Mouse (Mus musculus) myocyte (in vitro differentiated cells): ENCODE data around the gene Agl. TPM values are rescaled to one million over a fixed set of nuclear protein-coding genes. Genes with fewer than 3 reads are reported as not detected.

Experiments
- H3K27me3 ChIP-seq: one replicate; pipeline ENCODE4 v1.6.1; 2011; ENCODE audit not compliant: control insufficient read depth, insufficient read depth, insufficient read length
- H3K36me3 ChIP-seq: one replicate; pipeline ENCODE4 v1.6.1; 2011; ENCODE audit not compliant: control insufficient read depth, insufficient read depth
- H3K4me2 ChIP-seq: one replicate; pipeline ENCODE4 v1.6.1; 2011; ENCODE audit warnings: low read depth, control low read depth
- H3K4me3 ChIP-seq: one replicate; pipeline ENCODE4 v1.5.1; 2011; ENCODE audit warnings: mild to moderate bottlenecking, control low read depth, moderate library complexity
- H3K79me2 ChIP-seq: one replicate; pipeline ENCODE4 v1.6.1; 2011; ENCODE audit not compliant: control insufficient read depth, insufficient read depth
- H3ac ChIP-seq: one replicate; pipeline ENCODE4 v1.6.1; 2011; ENCODE audit not compliant: control insufficient read depth, insufficient read length
- CEBPB ChIP-seq: IDR thresholded peaks from 2 replicates; pipeline ENCODE4 v1.6.1; 2011; ENCODE audit warnings: mild to moderate bottlenecking, moderate library complexity; ENCODE audit not compliant: poor library complexity, insufficient read depth, severe bottlenecking
- E2F4 ChIP-seq: IDR thresholded peaks from one replicate; pipeline ENCODE4 v1.6.1; 2011; ENCODE audit warnings: mild to moderate bottlenecking, control low read depth, moderate library complexity; ENCODE audit not compliant: insufficient read depth
- MAX ChIP-seq: IDR thresholded peaks from one replicate; pipeline ENCODE4 v1.6.1; 2011; ENCODE audit warnings: low read depth, mild to moderate bottlenecking, control low read depth
- MYOD1 ChIP-seq, 3 experiments: IDR thresholded peaks; one replicate each; pipeline ENCODE4 v1.6.1; 2011; ENCODE audit warnings: control low read depth in 2 of 3, low read depth in 2 of 3, mild to moderate bottlenecking in 2 of 3, moderate library complexity in 1 of 3; ENCODE audit not compliant: insufficient read length in 2 of 3, control insufficient read depth in 1 of 3
- MYOG ChIP-seq, 3 experiments: IDR thresholded peaks; one replicate each; pipeline ENCODE4 v1.6.1; 2011; ENCODE audit warnings: control low read depth in 2 of 3, low read depth in 2 of 3, mild to moderate bottlenecking in 2 of 3; ENCODE audit not compliant: insufficient read length in 2 of 3, control insufficient read depth in 1 of 3, insufficient read depth in 1 of 3
- POLR2A ChIP-seq: IDR thresholded peaks from one replicate; pipeline ENCODE4 v1.6.1; 2011; ENCODE audit warnings: low read depth, mild to moderate bottlenecking, control low read depth, moderate library complexity; ENCODE audit not compliant: insufficient read length
- POLR2AphosphoS2 ChIP-seq: IDR thresholded peaks from one replicate; pipeline ENCODE4 v1.6.1; 2011; ENCODE audit warnings: low read depth, control low read depth; ENCODE audit not compliant: insufficient read length
- REST ChIP-seq: IDR thresholded peaks from one replicate; pipeline ENCODE4 v1.6.1; 2011; ENCODE audit warnings: mild to moderate bottlenecking, control low read depth, moderate library complexity; ENCODE audit not compliant: insufficient read depth, insufficient read length
- SRF ChIP-seq: IDR thresholded peaks from one replicate; pipeline ENCODE4 v1.6.1; 2011; ENCODE audit warnings: low read depth; ENCODE audit not compliant: control insufficient read depth, insufficient read length
- TCF12 ChIP-seq: IDR thresholded peaks from one replicate; pipeline ENCODE4 v1.6.1; 2011; ENCODE audit warnings: mild to moderate bottlenecking, control low read depth; ENCODE audit not compliant: poor library complexity, insufficient read depth, severe bottlenecking
- TCF3 ChIP-seq: IDR thresholded peaks from one replicate; pipeline ENCODE4 v1.6.1; 2011; ENCODE audit warnings: low read depth, control low read depth; ENCODE audit not compliant: insufficient read length
- USF1 ChIP-seq: IDR thresholded peaks from one replicate; pipeline ENCODE4 v1.6.1; 2011; ENCODE audit warnings: low read depth, mild to moderate bottlenecking, control low read depth, moderate library complexity
- polyA plus RNA-seq: library from polyadenylated mRNA; unstranded; fragments of >200 nt; fragmentation: generic; extraction: Trizol; gene quantifications from one replicate; pipeline ENCODE4 v1.2.1, GENCODE M21; 2012; ENCODE audit warnings: missing spikeins

The Agl gene
- polyA plus RNA-seq, 1 experiment = 35.8 TPM

DNA sequence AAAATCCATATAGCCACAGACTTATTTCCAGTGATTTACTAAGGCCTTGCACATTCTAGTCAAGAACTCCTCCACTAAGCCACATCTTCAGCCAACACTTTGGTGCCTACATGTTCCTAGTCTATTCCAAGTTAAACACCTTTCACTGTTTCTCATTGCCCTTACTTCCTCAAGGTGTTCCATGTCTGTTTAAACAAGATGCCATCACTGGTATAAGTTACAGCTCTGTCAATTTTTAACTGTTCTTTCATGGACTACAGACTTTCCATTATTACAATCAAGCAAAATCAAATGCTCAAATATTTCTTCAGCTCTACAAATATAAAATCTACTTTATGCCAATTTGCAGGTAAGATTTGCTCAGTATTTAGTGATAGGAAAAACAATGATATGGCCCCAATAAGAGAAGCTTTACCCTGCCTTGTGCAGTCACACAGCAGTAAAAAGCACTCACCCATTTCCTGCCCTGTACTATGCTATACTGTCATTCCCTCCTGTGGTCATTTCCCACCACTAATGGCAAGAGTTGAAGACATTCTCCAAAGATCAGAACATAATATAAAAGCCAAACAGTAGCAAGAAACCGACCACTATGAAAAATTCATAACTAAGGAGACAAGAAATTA is 105.2 kb downstream of the Agl start:
- Histone ChIP-seq H3ac (no peak overlapping the region), H3K36me3 (no peaks in the 10 kb centered on the region), H3K27me3 (no peaks in the 10 kb centered on the region), H3K79me2 (peaks cover 19% of the 10 kb centered on the region), H3K4me2 (no peak overlapping the region), H3K4me3 (no peak overlapping the region)
- TF ChIP-seq REST (no peak), MYOG (IDR thresholded peaks at IDR 0.05; ENCODE audit: control insufficient read depth in 1 of 3, insufficient read depth in 1 of 3, insufficient read length in 2 of 3, low read depth in 2 of 3) (no peak), USF1 (no peak), TCF3 (no peak), POLR2A (no peak), E2F4 (no peak), SRF (no peak), TCF12 (no peak)

DNA sequence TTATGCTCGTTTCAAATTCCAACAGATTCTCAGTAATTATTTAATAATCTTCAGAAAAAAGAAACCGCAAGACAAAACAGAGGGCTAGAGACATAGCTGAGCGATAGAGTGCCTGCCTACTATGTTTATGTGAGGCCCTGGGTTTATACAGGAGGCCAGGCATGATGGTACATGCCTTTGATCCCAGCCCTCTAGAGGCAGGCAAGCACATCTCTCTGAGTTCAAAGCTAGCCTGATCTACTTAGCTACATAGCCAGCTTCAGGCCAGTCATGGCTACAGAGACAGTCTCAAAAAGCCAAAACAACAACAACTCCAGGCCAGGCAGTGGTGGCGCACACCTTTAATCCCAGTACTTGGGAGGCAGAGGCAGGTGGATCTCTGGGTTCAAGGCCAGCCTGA is 106.4 kb downstream of the Agl start:
- no peak overlapping the region for H3K4me3 ChIP-seq
- TF ChIP-seq USF1 = no peak
- no peak for TF ChIP-seq E2F4
- no peak for TF ChIP-seq REST
- no peak for TF ChIP-seq POLR2AphosphoS2
- TF ChIP-seq TCF3 = no peak
- TF ChIP-seq SRF = no peak
- TF ChIP-seq CEBPB = no peak
- H3K79me2 ChIP-seq = peaks cover 19% of the 10 kb centered on the region
- no peak overlapping the region for H3K4me2 ChIP-seq
- no peaks in the 10 kb centered on the region for H3K36me3 ChIP-seq
- no peaks in the 10 kb centered on the region for H3K27me3 ChIP-seq
- no peak overlapping the region for H3ac ChIP-seq

DNA sequence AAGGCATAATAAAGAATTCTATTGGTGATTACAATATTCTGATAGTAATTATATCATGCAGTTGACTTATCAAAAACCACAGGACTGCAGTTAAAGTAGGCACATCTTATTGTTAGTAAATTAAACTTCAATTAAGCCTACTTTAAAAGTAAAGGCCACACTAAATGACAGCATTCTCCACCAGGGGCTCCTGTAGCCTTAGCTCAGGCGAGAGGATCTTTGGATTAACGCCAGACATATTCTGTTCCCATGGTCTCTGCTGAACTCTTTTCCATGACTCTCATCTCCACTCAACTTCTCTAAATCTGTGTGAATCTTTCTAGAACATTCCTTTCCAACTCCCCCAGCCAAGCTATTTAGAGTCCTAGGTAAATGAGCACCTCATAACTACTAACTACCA is 109.2 kb downstream of the Agl start:
- Histone ChIP-seq H3K4me2 (no peak overlapping the region), H3K79me2 (peaks cover 21% of the 10 kb centered on the region), H3ac (no peak overlapping the region), H3K27me3 (no peaks in the 10 kb centered on the region), H3K36me3 (no peaks in the 10 kb centered on the region), H3K4me3 (no peak overlapping the region)
- TF ChIP-seq POLR2A = no peak
- no peak for TF ChIP-seq USF1
- no peak for TF ChIP-seq POLR2AphosphoS2
- TF ChIP-seq CEBPB = no peak
- TF ChIP-seq TCF12 = no peak
- TF ChIP-seq REST = no peak

DNA sequence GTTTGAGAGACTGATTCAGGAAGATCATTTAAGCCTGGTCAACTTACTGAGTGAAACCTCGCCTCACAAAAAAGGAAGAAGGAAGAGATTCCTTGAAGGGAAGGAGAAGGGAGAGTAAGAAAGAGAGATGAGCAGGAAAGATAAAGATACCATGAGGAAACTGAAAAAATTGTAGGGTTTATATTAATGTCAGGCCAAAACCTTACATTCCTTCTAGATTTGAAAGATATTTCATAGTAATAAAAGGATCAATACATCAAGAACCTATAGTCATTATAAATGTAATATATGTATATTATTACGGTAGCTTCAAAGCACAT is 112.3 kb downstream of the Agl start:
- Histone ChIP-seq H3K36me3 (no peaks in the 10 kb centered on the region), H3K27me3 (no peaks in the 10 kb centered on the region), H3K4me3 (no peak overlapping the region), H3ac (no peak overlapping the region), H3K4me2 (no peak overlapping the region), H3K79me2 (peaks cover 8% of the 10 kb centered on the region)
- TF ChIP-seq REST (no peak), MAX (no peak), SRF (no peak), TCF12 (no peak), E2F4 (no peak), POLR2A (no peak)

DNA sequence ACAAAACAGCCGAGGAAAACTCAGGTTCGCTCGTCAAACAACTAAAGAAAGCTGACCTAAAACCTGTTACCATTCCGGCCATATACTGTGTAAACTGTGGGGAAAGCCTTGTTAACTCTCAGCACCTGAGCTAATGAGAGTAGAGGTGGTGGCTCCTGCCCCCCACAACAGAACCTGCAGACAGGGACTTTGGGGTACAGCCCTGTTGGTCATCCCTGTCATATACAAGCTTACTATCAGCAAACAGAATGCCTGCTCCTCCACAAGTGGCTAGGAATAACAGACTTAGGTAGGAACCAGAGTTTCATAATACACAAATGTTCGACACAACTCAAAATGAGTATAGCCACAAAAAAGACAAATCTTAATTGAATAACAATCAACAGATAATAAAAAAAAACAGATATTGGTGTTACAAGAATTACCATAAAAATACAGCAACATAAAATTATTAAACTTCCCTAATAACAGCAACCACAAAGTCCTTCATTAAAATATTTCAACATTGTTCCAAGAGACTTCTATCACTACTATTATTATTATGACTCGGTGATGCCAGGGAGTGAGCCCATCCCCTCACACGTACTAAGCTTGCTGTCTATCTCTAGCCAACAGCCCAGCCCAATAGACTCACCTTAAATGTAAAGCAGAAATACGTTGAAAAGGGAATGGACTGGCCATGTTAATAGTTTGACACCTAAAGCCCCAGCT is 112.9 kb downstream of the Agl start:
- H3K79me2 ChIP-seq = peaks cover 4% of the 10 kb centered on the region
- H3K4me3 ChIP-seq = no peak overlapping the region
- no peak overlapping the region for H3ac ChIP-seq
- H3K27me3 ChIP-seq = no peaks in the 10 kb centered on the region
- no peaks in the 10 kb centered on the region for H3K36me3 ChIP-seq
- H3K4me2 ChIP-seq = no peak overlapping the region
- TF ChIP-seq MYOG (IDR thresholded peaks at IDR 0.05; ENCODE audit: control insufficient read depth in 1 of 3, insufficient read depth in 1 of 3, insufficient read length in 2 of 3, low read depth in 2 of 3) = no peak
- TF ChIP-seq TCF12 = no peak
- no peak for TF ChIP-seq E2F4
- no peak for TF ChIP-seq TCF3
- no peak for TF ChIP-seq POLR2A
- no peak for TF ChIP-seq MYOD1 (IDR thresholded peaks at IDR 0.05; ENCODE audit: control insufficient read depth in 1 of 3, insufficient read length in 2 of 3, low read depth in 2 of 3)
- TF ChIP-seq SRF = no peak
- no peak for TF ChIP-seq REST
- TF ChIP-seq POLR2AphosphoS2 = no peak
